Mouse (Mus musculus): ENCODE measurements around the gene Slc16a11. TPM values are rescaled to one million over a fixed set of nuclear protein-coding genes. Genes with fewer than 3 reads are reported as not detected.

The Slc16a11 gene
- total RNA-seq, 2 experiments from 2014 or later = 16.8 to 26.8 TPM

GRCm38 (mm10) chr11:70239541-70240279 is 27.2 kb downstream of the Slc16a11 start, which contains the start of the genes Gm21988 and Rnasek:
TSS of gene Gm21988 (minus strand) at chr11:70239830.
TSS of gene Rnasek (minus strand) at chr11:70239842.
- peak; percentile 71 for DNase-seq
- intact Hi-C loops (cut with DNase I) = loop anchor here (5.0 to 10.0 kb wide), 2 partner anchors 73 to 95 kb away; no protein-coding TSS in a partner anchor

GRCm38 (mm10) chr11:70242591-70242990 is 30.0 kb downstream of the Slc16a11 start:
- intact Hi-C loops (cut with DNase I) = loop anchor here (5.0 kb wide), 1 partner anchor 70 kb away; no protein-coding TSS in a partner anchor
- DNase-seq = no peak

- DNase-seq = peak; percentile 69
- intact Hi-C loops (cut with DNase I) = no loop called here
These were observed 34.7 kb downstream of the Slc16a11 start for GRCm38 (mm10) chr11:70247136-70247845.

- no peak for DNase-seq
- intact Hi-C loops (cut with DNase I) = no loop called here
These were observed 37.6 kb downstream of the Slc16a11 start for GRCm38 (mm10) chr11:70250150-70250549.

- no peak for DNase-seq
- intact Hi-C loops (cut with DNase I) = no loop called here
These were observed 39.3 kb downstream of the Slc16a11 start for GRCm38 (mm10) chr11:70251853-70252252.

GRCm38 (mm10) chr11:70254337-70254736 is 41.8 kb downstream of the Slc16a11 start:
- no peak for DNase-seq
- intact Hi-C loops (cut with DNase I) = no loop called here

- peak; percentile 33 for DNase-seq
- intact Hi-C loops (cut with DNase I) = no loop called here
These were observed 42.5 kb downstream of the Slc16a11 start, which contains the start of gene Alox12 for GRCm38 (mm10) chr11:70254931-70255531. TSS of gene Alox12 (minus strand) at chr11:70255353.

GRCm38 (mm10) chr11:70259035-70259434 is 46.5 kb downstream of the Slc16a11 start:
- DNase-seq = no peak
- intact Hi-C loops (cut with DNase I) = no loop called here

- intact Hi-C loops (cut with DNase I) = no loop called here
- no peak for DNase-seq
These were observed 52.7 kb downstream of the Slc16a11 start for GRCm38 (mm10) chr11:70265252-70265651.

- intact Hi-C loops (cut with DNase I) = no loop called here
- DNase-seq = no peak
These were observed 53.3 kb downstream of the Slc16a11 start for GRCm38 (mm10) chr11:70265819-70266218.

Small RNAs within 50 kb of the gene (microRNA-seq; reads per million reads assigned to microRNA genes)
- gene Mir195a = 1,253 reads per million, percentile 78 among the genes with 10 or more reads in this experiment
- gene Mir497 = not detected
- gene Mir497b = not detected

Other genes starting within 250 kb of the Slc16a11 start
- not detected for gene Cldn7, start 248.0 kb upstream of the Slc16a11 start, total RNA-seq (2021)
- gene Ctdnep1, start 231.6 kb upstream of the Slc16a11 start, total RNA-seq (2021) = 100 to 1,000 TPM in 1 of 2 experiments, 10 to 100 TPM in 1; 89.3 to 102 TPM
- 100 to 1,000 TPM; 112 to 116 TPM for gene Elp5, start 230.2 kb upstream of the Slc16a11 start, total RNA-seq (2021)
- 100 to 1,000 TPM; 303 to 307 TPM for gene Gabarap, start 221.6 kb upstream of the Slc16a11 start, total RNA-seq (2021)
- gene Phf23, start 217.0 kb upstream of the Slc16a11 start, total RNA-seq (2021) = 10 to 100 TPM; 46.2 to 48.7 TPM
- gene Dvl2, start 212.2 kb upstream of the Slc16a11 start, total RNA-seq (2021) = 10 to 100 TPM; 38.8 to 40.1 TPM
- 10 to 100 TPM; 44.8 to 45.0 TPM for gene Acadvl, start 197.3 kb upstream of the Slc16a11 start, total RNA-seq (2021)
- gene Dlg4, start 195.8 kb upstream of the Slc16a11 start, total RNA-seq (2021) = 100 to 1,000 TPM; 496 to 497 TPM
- gene Asgr1, start 158.7 kb upstream of the Slc16a11 start, total RNA-seq (2021) = 1 to 10 TPM; 3.7 to 3.9 TPM
- not detected for gene Asgr2, start 120.1 kb upstream of the Slc16a11 start, total RNA-seq (2021)
- under 1 TPM; 0.30 to 0.95 TPM for gene Mgl2, start 82.4 kb upstream of the Slc16a11 start, total RNA-seq (2021)
- 1 to 10 TPM; 1.3 to 2.9 TPM for gene Clec10a, start 56.6 kb upstream of the Slc16a11 start, total RNA-seq (2021)
- gene Slc16a13, start 8.3 kb downstream of the Slc16a11 start, total RNA-seq (2021) = 10 to 100 TPM; 14.8 to 15.2 TPM
- 1 to 10 TPM; 9.1 to 9.3 TPM for gene Bcl6b, start 17.0 kb downstream of the Slc16a11 start, total RNA-seq (2021)
- gene 0610010K14Rik, start 25.2 kb downstream of the Slc16a11 start, total RNA-seq (2021) = 10 to 100 TPM; 64.2 to 73.1 TPM
- 1 to 10 TPM; 8.5 to 8.6 TPM for gene Gm21988, start 27.1 kb downstream of the Slc16a11 start, total RNA-seq (2021)
- gene Rnasek, start 27.1 kb downstream of the Slc16a11 start, total RNA-seq (2021) = 100 to 1,000 TPM; 180 to 182 TPM
- under 1 TPM; 0.18 to 0.40 TPM for gene Alox12, start 42.6 kb downstream of the Slc16a11 start, total RNA-seq (2021)
- gene Alox12e, start 109.9 kb downstream of the Slc16a11 start, total RNA-seq (2021) = under 1 TPM; 0.26 to 0.42 TPM
- gene Alox15, start 139.3 kb downstream of the Slc16a11 start, total RNA-seq (2021) = not detected
- 10 to 100 TPM; 52.1 to 55.9 TPM for gene Pelp1, start 197.3 kb downstream of the Slc16a11 start, total RNA-seq (2021)
- 10 to 100 TPM; 76.6 to 81.3 TPM for gene Arrb2, start 219.9 kb downstream of the Slc16a11 start, total RNA-seq (2021)
- 10 to 100 TPM; 25.7 to 28.0 TPM for gene Med11, start 239.2 kb downstream of the Slc16a11 start, total RNA-seq (2021)
- gene Zmynd15, start 246.7 kb downstream of the Slc16a11 start, total RNA-seq (2021) = 1 to 10 TPM; 1.2 to 3.7 TPM
- under 1 TPM; 0.68 to 0.91 TPM for gene Cxcl16, start 247.2 kb downstream of the Slc16a11 start, total RNA-seq (2021)

Data from left cerebral cortex, postnatal 4 days (tissue).